Mouse (Mus musculus) c-Kit-positive CD71-positive TER-119-negative erythroid progenitor cells, embryonic 14.5 days (primary cell): ENCODE measurements at regions not wholly inside any gene's neighbourhood (a gene's known extent, or its start where the extent isn't known, plus 50 kb on each side); places are given as distances from the start of the nearest gene placed in this dataset.

Experiments
- DNase-seq: peaks from one replicate; pipeline ENCODE4 v3.0.0-alpha.2; 2013; ENCODE audit warnings: low read depth

DNA sequence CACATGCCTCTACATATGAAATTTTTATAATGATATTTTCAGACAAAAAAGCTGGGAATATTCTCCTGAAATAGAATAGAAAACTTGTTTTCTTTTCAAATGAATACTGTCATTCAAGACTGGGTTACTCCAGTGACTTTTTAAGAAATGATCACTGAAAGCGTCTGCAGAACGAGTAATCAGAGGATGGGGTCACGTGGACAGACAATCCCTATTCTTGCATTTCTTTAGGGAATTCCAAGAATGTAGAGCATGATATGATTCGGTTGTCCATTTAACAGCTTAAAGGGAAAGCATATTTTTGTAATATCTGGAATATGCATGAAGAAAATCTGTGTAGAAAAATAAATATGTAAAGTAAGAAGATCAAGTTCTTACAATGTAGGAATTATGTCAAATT is 65.6 kb downstream of the 4933402N22Rik start:
- DNase-seq, result no peak

DNA sequence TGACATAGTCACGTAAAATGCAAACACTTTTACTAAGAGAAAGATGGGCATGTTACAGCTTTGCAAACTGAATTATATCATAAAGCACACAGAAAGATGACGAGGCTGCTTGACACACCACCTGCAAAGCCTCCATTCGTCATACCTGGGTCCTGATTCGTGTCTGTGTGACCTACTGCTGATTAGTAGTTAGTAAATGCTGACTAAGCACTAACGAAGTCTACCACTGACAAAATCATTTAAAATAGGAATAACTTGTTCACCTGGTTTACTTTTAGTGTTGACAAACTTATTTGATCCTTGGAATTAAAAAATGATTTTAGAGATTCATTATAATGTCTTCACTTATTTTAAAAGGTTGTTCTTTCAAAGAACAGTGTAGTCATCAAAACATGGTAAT is 71.3 kb downstream of the 4933402N22Rik start:
- DNase-seq, result no peak

DNA sequence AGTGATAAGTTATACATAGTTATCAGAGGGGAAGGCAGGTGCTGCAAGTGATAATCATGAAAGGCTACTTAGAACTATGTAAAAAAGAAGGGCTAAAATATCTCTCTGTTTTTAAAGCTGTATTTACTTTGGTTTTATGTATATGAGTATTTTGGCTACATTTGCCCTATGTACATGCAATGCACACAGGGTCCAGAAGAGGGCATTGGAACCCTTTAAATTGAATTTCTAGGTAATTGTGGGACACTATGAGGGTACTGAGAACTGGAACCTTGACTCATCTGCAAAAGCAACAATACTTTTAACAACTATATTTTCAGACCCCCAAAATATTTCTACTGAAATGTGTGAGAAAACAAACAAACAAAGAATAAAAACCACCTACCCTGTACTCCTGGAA is 82.9 kb downstream of the 4933402N22Rik start:
- DNase-seq, result no peak

DNA sequence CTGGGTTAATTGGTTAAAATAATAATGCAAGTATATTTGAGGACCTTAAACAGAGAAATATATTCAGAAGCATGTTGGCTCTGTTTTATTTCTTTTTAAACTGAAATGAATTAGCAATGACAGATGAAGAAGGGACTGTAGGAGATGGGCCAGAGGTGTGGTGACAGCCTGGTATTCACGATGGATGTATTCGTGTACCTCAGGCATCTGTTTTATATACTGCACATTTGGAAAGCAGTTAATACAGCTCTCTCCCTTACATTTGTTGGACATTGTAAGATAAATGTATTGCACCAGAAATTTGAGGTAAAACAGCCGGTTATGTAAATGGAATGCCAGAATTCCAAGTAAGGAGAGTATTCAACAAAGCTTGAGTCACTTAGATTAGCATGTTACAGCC is 88.6 kb downstream of the 4933402N22Rik start:
- no peak for DNase-seq

DNA sequence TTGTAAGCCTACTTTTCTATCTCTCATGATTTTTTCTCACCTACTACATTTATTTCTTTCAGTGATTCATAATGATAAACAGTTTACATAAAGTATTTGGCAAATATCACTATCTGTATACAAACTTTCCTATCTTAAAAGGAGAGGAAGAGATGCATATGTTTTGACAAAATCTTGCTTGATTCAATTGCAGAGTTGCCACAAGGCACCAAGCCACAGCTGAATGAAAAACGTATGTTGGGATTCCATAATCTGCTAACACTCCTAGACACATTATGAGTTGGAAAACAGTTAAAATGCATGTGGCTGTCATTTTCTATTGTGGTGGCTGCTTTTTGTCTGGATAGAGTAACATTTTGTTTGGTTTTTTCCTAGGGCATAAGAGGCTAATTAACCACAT is 98.5 kb downstream of the 4933402N22Rik start:
- no peak for DNase-seq

DNA sequence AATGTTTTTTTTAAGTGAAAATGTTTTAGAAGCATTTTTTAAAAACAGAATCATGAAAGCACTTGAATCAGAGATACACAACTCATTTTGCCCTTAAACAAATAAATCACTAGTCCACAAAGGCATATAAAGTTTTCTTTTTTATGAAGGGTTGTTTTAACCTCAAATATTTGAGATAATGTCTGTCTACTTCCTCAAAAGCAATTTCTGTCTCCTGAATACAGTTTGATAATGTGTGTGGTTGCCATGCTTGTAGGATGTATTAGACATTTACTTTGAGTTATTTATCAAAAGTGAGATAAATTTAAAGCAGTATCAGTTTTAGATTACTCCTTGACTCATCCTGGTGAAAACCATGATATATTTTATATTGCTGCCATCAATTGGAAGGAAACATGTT is 102.6 kb downstream of the 4933402N22Rik start:
- DNase-seq, result no peak

DNA sequence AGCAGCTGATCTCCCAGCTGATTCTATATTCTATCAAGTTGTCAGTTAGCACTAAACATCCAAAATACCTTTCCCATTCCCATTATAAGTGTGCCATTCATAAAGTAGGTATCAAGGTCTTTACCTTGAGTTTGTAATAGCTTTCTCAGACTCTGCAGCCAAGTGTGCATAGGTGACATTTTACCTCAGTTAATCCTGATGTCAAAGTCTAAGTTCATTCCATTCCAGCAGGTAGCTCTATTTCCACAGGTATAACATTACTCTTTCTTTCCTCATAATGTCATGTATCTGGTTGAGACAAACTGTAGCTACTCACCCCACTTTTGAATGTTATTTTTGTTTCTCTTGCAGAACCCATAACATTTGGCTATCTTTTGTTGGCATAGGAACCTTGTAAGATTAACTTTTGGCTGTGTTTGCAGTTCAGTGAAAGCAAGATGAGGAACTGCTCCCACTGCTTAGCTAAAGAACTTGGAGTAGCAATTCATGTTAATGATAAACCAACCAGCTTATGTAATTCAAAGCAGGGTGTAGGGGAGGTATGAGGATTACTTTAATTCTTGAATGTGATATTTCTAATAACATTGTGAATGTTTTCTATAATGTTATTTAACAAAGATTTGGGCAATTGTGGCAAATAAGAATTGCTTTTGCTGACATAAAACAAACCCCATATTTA is 107.0 kb downstream of the 4933402N22Rik start:
- DNase-seq, result no peak

DNA sequence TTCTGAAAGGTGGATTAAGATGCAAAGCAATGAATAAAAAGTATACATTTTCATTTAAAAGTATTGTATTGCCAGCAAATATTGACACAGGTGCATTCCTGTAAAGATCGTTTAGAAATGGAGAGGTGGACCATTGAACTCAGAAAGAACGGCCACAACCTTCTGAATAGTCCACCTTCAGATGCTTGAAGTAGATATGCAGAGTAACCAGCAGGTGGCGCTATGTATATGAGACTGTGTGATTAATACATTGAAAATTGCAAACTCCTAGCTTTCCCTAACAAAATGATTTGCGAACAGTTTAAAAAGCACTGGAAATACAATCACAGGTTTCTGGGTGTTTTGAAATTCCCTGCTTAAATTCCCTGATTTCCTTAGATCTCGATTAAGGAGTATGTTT is 112.2 kb downstream of the 4933402N22Rik start:
- peak; percentile 16 for DNase-seq

DNA sequence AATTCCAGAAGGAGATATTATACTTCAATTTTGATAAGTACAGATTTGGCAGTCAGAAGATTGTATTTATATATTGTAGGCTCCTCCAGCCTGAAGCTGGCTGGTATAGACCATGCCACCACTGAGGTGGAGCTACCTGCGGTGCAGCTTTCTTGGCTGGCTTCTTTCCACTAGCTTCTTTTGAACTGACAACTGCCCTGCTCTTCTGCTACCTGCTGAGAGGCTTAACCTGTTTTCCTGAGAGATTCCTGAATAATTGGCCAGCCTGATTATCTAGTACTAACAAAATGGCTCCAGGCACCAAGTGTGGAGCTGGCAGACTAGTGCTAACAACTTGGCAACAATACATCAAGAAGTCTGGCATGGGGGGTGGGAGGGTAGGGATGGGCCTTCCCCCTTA is 132.0 kb downstream of the 4933402N22Rik start:
- DNase-seq, result no peak

DNA sequence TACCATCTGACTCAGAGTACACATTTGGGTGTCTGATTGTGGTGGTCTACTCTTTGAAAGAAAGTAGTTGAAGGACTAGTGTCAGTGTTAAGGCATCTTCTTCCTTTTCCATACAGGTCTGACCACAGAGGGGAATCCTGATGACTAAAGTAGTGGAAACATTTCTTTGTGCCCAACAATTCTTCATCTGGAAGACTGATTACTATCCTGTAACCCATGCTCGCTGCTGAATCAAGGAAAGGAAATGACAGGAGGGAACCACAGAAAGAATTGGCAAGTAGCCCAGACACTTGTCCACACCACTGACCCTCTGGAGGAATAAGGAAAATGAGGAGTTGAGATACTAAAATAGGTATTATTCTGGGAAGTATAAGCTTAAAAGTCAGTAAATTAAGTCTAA is 162.3 kb downstream of the 4933402N22Rik start:
- DNase-seq, result no peak

DNA sequence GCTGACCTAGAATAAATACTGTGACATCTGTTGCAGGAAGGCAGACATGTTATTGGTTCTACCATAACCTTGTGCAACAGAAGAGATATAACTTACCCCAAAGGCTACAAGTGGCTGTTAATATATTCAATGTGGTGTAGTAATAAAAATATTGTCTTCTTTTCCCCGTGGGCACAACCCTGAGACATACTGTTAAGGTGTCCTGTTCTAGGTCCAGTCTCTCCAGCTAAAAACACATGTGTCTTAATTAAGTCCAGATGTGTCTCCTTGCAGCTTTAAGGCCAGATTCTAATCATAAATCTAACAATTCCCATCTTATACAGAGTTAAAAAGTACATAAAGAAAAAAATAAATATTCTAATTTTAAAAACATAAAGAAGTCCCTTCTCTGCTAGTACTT is 175.8 kb downstream of the 4933402N22Rik start:
- no peak for DNase-seq

DNA sequence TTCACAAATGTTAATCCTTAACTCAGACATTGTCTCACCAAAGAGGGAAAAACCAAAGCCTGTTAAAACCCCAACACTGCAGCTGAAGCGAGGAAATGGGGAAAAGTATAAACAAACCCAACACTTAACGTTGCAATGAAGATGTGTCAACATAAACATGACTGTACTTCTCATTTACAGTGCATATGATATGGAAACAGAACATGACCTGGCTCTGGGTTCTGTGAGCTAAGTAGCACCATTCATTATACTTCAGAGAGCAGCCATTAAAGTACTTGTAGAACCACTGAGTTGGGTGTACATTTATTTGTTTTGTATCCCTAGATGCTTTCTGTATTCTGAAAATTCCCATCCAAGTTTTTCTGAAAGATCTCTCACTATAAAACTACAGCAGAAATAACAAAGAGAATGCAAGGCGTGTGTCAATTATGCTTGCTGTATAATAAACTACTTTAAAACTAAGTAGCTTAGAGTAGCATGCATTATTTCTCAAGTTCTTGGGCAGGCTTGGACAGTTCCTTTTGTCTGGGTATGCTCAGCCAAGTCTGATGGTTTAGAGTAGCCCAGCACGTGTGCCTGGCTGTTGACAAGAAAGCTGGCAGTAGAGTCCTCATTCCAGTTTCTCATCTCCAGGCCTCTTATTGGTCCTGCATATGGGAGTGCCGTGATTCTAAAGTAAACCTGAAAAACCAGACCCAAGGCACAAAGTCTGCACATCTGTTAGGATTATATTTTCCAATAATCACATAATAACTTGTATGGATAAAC is 198.9 kb downstream of the 4933402N22Rik start:
- no peak for DNase-seq

DNA sequence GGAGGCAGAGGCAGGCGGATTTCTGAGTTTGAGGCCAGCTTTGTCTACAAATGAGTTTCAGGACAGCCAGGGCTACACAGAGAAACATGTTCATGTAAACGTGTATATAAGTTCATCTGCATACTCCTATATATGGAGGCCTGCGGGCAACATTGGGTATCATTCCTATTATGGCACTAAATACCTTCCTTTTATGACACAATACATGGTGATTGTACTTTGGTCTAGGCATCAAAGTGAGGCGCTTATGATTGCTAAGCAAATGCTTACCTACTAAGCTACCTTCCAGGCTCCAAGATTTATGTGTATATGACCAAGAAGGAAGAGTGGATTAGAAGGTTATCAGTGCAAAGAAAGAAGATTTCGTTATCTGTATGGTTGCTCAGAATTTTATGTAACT is 207.1 kb downstream of the 4933402N22Rik start:
- DNase-seq, result no peak

DNA sequence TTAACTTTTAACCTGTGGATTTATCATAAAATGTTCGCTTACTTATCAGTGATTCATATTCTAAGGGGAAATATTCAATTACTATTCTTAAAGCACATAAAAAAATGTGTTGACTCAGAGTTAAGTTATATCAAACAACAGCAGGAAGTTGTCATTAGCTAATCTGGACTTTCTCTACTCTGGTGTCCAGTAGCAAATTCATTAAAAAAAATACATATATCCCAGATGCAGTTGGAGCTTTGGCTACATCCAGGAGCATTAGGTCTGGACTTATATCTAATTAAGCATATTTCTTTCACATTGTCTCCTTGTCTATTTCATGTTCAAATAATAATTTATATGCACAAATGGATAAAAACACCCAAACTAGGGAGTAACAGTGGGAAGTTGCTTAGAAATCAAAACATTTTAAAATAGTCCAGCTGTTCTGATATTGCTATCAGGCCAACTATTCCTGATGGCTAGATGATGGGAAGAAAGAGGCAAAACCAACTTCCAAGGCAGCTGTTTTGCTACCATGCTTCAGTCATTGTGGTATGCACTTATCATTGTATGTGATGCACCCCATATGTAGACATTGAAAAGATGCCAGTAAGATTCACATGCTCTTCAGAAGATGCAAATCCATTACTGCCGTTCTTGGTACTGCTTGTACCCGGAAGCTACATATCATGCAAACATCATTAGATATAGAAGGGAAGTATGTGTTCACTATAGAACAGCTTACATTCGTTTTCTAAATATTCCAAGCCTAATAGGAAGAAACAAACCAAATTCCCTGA is 209.8 kb downstream of the 4933402N22Rik start:
- no peak for DNase-seq

DNA sequence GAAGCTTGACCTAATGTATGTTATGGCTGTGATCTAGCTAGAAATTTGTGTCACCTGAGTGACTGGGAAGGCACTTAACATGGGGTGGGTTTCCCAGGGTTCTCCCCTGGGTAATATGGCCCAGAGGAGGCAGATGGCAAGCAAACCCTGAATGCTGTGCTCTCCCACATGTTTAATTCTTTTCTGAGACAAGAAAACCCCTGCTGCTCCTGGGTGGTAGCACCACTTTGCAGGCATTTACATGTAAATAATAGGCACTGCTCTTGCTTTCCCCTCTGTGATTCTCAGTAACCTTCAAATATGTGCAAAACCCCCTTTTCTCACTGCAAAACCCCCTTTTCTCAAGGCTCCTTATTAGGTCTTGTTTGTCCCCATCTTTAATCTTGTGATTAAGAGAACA is 221.1 kb downstream of the 4933402N22Rik start:
- DNase-seq, result no peak

DNA sequence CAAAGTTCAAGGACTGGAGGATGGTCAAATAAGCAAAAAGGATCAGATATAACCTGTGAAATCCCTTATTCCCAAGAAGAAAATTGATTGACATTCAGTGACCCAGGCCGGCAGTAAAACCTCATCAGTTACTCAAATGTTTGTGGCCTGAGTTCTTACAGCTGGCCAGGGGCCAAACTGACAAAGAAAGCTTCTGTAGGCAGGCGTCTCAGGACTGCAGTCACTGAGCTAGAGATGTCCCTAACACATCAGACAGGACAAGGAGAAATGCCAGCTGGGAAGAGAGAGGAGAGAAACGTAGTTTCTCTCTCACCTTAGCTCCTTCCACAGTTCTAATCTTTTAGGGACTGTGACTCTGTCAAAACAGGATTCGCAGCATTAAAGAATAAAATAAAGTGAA is 229.9 kb upstream of the Sema3d start:
- no peak for DNase-seq

DNA sequence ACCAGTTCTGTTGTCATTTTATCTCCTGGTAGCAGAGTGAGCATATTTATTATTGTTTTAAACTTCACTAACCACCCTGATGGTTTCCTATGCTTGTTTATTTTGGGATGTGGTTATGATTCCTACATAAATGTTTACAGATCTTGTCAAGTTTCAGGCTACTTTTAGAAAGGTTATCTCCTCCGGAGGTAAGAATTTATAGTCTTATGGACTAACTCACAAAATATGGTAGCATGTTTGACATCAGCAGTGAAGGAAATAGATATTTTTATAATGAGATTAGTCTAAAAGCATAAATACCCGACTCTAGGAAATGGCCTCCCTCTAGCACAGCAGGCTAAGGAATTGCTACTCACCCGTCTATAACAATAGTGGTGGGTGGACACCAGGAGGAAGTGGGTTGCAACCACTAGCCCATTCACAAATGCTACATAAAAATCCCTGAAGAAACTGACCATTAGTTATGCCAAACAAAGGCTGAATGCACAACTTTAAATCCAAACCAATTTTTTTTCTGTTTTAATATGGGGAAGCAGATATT is 228.6 kb upstream of the Sema3d start:
- no peak for DNase-seq

DNA sequence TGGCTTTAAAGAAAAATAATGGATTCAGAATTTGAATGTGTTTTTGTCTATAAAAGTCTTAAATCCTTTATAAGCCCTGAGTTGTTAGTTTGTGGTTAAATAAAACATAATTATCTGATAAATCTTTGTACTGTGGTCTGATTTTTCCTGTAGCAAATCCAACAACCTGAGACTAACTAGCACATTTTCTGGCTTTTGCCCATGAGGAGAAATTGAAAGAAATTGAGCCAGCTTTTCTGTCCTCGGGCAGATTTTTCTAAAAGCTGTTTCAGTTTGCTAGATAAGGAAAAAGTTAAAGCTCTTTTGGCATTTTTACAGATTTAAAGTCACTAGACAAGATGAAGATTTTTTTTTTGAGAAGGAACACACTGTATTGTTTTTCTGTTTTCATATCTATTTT is 191.5 kb upstream of the Sema3d start:
- DNase-seq, result no peak

DNA sequence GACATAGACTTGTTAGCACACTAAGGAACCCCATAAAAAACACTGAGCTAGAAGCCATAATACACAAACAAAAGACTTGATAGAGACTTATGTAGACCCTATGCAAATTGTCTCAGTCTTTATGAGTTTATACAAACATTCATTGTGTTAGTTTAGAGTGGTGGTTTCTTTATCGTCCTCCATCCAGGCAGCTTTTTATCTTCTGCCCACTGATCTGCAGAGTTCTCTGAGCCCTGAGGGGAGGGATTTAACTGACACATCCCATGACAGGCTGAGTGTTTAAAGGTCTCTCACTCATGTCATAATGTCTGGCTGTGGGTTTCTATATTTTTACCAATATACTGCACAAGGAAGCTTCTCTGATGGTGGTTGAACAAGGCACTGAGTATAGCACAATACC is 175.7 kb upstream of the Sema3d start:
- no peak for DNase-seq

DNA sequence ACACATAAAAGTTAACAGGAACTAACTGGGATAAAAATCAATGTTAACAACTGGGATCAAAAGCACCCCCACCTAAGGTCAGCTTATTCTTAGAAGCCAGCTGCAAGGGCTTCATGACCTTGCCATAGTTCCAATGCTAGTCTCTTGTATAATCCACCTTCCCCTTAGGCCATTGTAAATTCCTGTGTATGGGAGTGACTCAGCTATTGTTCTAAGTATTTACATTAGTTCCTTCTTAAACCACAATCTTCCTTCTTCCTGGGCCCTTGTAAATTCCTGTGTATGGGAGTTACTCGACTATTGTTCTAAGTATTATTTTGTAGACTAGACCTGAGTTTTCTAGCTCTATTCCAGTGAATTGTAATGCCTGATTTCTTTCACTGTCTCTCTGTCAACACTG is 173.6 kb upstream of the Sema3d start:
- DNase-seq, result no peak

DNA sequence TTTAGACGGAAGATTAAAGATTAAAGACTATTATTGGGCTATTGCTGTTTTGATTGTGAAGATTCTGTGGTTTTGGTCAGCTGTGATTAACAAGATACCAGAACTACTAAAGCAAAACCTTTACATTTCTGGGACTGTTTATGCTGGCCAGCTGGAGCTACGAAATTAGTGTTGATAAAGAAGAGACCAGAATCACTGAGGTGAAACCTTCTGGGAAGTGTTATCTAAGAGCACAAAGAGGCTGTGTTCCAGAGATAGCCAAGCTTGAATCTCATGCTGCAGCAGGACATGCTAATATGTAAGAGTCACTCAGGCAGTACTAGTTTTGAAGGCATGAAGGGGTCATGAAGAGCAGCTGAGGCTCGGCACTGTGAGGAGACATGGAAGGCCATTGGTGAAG is 169.7 kb upstream of the Sema3d start:
- DNase-seq, result no peak

DNA sequence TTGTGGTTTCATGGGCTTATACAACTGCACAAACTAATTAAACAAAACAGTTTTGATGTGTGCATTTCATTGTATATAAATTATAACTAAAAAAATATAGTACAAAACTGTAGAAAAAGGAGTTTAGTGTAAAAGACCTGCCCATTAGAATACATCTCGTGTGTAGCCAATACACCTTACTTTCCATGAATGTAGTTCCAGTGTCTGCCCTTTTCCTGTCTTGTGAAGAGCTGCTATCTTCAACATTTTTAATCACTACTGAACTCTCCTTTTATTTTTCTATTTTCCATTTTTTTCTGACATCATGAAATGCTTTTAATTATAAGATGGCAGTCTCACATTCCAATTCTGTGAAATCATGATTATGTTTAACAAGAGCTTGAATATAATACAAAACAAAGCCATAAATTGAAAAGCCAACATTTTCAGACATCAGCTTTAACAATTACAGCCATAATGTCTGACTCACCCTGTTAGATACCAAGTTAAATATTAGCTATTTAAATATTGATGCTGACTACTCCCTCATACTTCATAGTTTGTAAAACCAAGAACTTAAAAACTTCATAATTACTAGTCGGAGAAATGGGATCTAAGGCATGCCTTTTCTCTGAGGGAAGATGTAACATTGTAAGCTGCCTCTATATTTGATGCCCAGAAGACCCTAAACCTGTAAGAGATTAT is 163.6 kb upstream of the Sema3d start:
- DNase-seq, result no peak
